13 mouse cellular contexts compared by ENCODE assay signal in genomic region chr3:60504775-60505430, GRCm38 (mm10). TPM values are rescaled to one million over a fixed set of nuclear protein-coding genes. Genes with fewer than 3 reads are reported as not detected.
DNase-seq lines count a peak whose midpoint lies in the region; ATAC-seq and TF ChIP-seq lines count a peak whose summit lies in the region.
"Had no signal": no experiment of that assay in that cellular context is flagged by ENCODE, and none has a peak within 500 bp of the region (broad histone marks: within the 10 kb centered on the region; RNA-seq: fewer than 3 reads in every experiment).

No protein-coding gene starts in this region.

- TF ChIP-seq CTCF in heart, adult 2 months (IDR thresholded peaks at IDR 0.05) = peak; percentile 24
- TF ChIP-seq CTCF in liver, embryonic 14.5 days (IDR thresholded peaks at IDR 0.05; ENCODE audit: low read depth) = no peak
- TF ChIP-seq CTCF in stomach, postnatal 0 days (IDR thresholded peaks at IDR 0.05; ENCODE audit: low read depth) = no peak

- ATAC-seq in megakaryocyte, adult 5-6 weeks (ENCODE audit: poor library complexity, severe bottlenecking) = no peak
- no peak for ATAC-seq in liver, embryonic 14.5 days (ENCODE audit: insufficient read depth)
- ATAC-seq in stomach, postnatal 0 days (ENCODE audit: low FRiP score, low TSS enrichment) = no peak
- no peak for ATAC-seq in hindbrain, embryonic 11.5 days (ENCODE audit: low FRiP score)
- no peak for ATAC-seq in midbrain, embryonic 15.5 days (replicated peaks)
- ATAC-seq: forebrain, embryonic 14.5 days had no signal

- no peaks in the 10 kb centered on the region for H3K9me3 ChIP-seq in megakaryocyte, embryonic 14.5 days
- no peaks in the 10 kb centered on the region for H3K9me3 ChIP-seq in liver, embryonic 14.5 days (ENCODE audit: control insufficient read depth, low read length)
- no peaks in the 10 kb centered on the region for H3K9me3 ChIP-seq in stomach, postnatal 0 days (ENCODE audit: control insufficient read depth, low read length)
- H3K9me3 ChIP-seq in hindbrain, embryonic 11.5 days (ENCODE audit: control insufficient read depth, low read length) = no peaks in the 10 kb centered on the region
- H3K9me3 ChIP-seq in midbrain, embryonic 15.5 days = no peaks in the 10 kb centered on the region
- H3K9me3 ChIP-seq: midbrain, embryonic 10.5 days; neural tube, embryonic 15.5 days had no signal

- peaks cover 27% of the 10 kb centered on the region for H3K4me1 ChIP-seq in heart, adult 2 months (ENCODE audit: control insufficient read depth, insufficient read depth, low read length)
- H3K4me1 ChIP-seq in megakaryocyte, embryonic 14.5 days = peaks cover 52% of the 10 kb centered on the region
- H3K4me1 ChIP-seq in liver, embryonic 14.5 days (replicated peaks; ENCODE audit: control insufficient read depth in 2 of 2, insufficient read depth in 2 of 2, low read length in 1 of 2) = peaks cover 20 to 26% of the 10 kb centered on the region in 2 experiments
- no peaks in the 10 kb centered on the region for H3K4me1 ChIP-seq in stomach, postnatal 0 days (replicated peaks; ENCODE audit: control insufficient read depth, insufficient read depth)
- no peaks in the 10 kb centered on the region for H3K4me1 ChIP-seq in hindbrain, embryonic 11.5 days (replicated peaks; ENCODE audit: control insufficient read depth, insufficient read depth, low read length)
- peaks cover 32% of the 10 kb centered on the region for H3K4me1 ChIP-seq in midbrain, embryonic 15.5 days

- TF ChIP-seq EP300 in heart, adult 2 months (IDR thresholded peaks at IDR 0.05; ENCODE audit: insufficient read depth, low read depth, low read length) = no peak
- no peak for TF ChIP-seq EP300 in liver, embryonic 14.5 days (IDR thresholded peaks at IDR 0.05; ENCODE audit: low read depth)
- no peak for TF ChIP-seq EP300 in stomach, postnatal 0 days (optimal IDR thresholded peaks at IDR 0.05)

- H3K36me3 ChIP-seq in heart, adult 2 months (ENCODE audit: control insufficient read depth, insufficient read depth, low read length) = peaks cover 49% of the 10 kb centered on the region
- peaks cover 55% of the 10 kb centered on the region for H3K36me3 ChIP-seq in megakaryocyte, embryonic 14.5 days (replicated peaks; ENCODE audit: low read length)
- H3K36me3 ChIP-seq in liver, embryonic 14.5 days (replicated peaks; ENCODE audit: control insufficient read depth, insufficient read depth, low read depth) = no peaks in the 10 kb centered on the region; the same call in 1 of the 2 replicates
- H3K36me3 ChIP-seq in stomach, postnatal 0 days (ENCODE audit: control insufficient read depth, insufficient read depth, low read length) = no peaks in the 10 kb centered on the region
- no peaks in the 10 kb centered on the region for H3K36me3 ChIP-seq in hindbrain, embryonic 11.5 days (ENCODE audit: control insufficient read depth, insufficient read depth, low read length)
- no peaks in the 10 kb centered on the region for H3K36me3 ChIP-seq in midbrain, embryonic 15.5 days (replicated peaks)
- H3K36me3 ChIP-seq: midbrain, embryonic 10.5 days; neural tube, embryonic 15.5 days had no signal

- H3K9ac ChIP-seq in heart, adult 2 months (ENCODE audit: low read depth, low read length) = peak overlapping the region; percentile 66; the same call in 1 of the 2 replicates
- 0 out of 2 replicates have a peak overlapping the region, but pooled peaks have one; percentile 28 for H3K9ac ChIP-seq in liver, embryonic 14.5 days (replicated peaks)
- no peak overlapping the region for H3K9ac ChIP-seq in stomach, postnatal 0 days (ENCODE audit: low read length)
- no peak overlapping the region for H3K9ac ChIP-seq in hindbrain, embryonic 11.5 days (ENCODE audit: low read depth, low read length)
- H3K9ac ChIP-seq in midbrain, embryonic 15.5 days = no peak overlapping the region
- H3K9ac ChIP-seq: neural tube, embryonic 15.5 days had no signal

- peak overlapping the region; percentile 84 for H3K4me3 ChIP-seq in heart, adult 2 months
- H3K4me3 ChIP-seq in megakaryocyte, embryonic 14.5 days (replicated peaks) = peak overlapping the region; percentile 98
- peak overlapping the region; percentile 17 to 22; a peak in 1 of 4 replicates for H3K4me3 ChIP-seq in liver, embryonic 14.5 days (ENCODE audit: insufficient read depth in 1 of 2, low read depth in 2 of 2, low read length in 2 of 2)
- no peak overlapping the region for H3K4me3 ChIP-seq in stomach, postnatal 0 days (ENCODE audit: low read depth, low read length)
- H3K4me3 ChIP-seq in hindbrain, embryonic 11.5 days (ENCODE audit: low read depth, low read length) = no peak overlapping the region
- no peak overlapping the region for H3K4me3 ChIP-seq in midbrain, embryonic 15.5 days
- H3K4me3 ChIP-seq: midbrain, embryonic 10.5 days; neural tube, embryonic 15.5 days had no signal

- DNase-seq in heart, adult 2 months = no peak
- no peak for DNase-seq in heart, postnatal 36 days
- DNase-seq in liver, embryonic 14.5 days (ENCODE audit: low read depth in 3 of 3, low spot score in 3 of 3) = no peak
- no peak for DNase-seq in stomach, postnatal 0 days (ENCODE audit: low spot score)
- no peak for DNase-seq in hindbrain, embryonic 11.5 days (ENCODE audit: low spot score)
- DNase-seq: kidney, postnatal 10 days had no signal

- intact Hi-C loops in heart, adult 2 months (cut with DNase I) = loop anchor here (5.0 kb wide), 4 partner anchors 77 to 497 kb away; partner anchors contain the start of gene P2ry1
- intact Hi-C loops in heart, postnatal 36 days (cut with DNase I) = loop anchor here (5.0 kb wide), 2 partner anchors 77 to 97 kb away; no protein-coding TSS in a partner anchor

- TF ChIP-seq POLR2A in heart, adult 2 months (IDR thresholded peaks at IDR 0.05; ENCODE audit: insufficient read depth, low read depth, low read length) = no peak

- H3K79me2 ChIP-seq in heart, adult 2 months (replicated peaks; ENCODE audit: control insufficient read depth, insufficient read depth, low read length) = peaks cover 10% of the 10 kb centered on the region

- no peaks in the 10 kb centered on the region for H3K27me3 ChIP-seq in heart, adult 2 months (ENCODE audit: control insufficient read depth, insufficient read depth, low read length)
- H3K27me3 ChIP-seq in megakaryocyte, embryonic 14.5 days (replicated peaks) = no peaks in the 10 kb centered on the region
- H3K27me3 ChIP-seq in liver, embryonic 14.5 days (ENCODE audit: control insufficient read depth, insufficient read depth, low read length) = no peaks in the 10 kb centered on the region
- no peaks in the 10 kb centered on the region for H3K27me3 ChIP-seq in stomach, postnatal 0 days (ENCODE audit: control insufficient read depth, insufficient read depth, low read length)
- no peaks in the 10 kb centered on the region for H3K27me3 ChIP-seq in hindbrain, embryonic 11.5 days (ENCODE audit: control insufficient read depth, insufficient read depth, low read length)
- no peaks in the 10 kb centered on the region for H3K27me3 ChIP-seq in midbrain, embryonic 15.5 days (replicated peaks)
- H3K27me3 ChIP-seq: neural tube, embryonic 15.5 days had no signal

- WGBS in heart, adult 2 months = 20% methylated on average over 5 of the region's 5 CpGs
- WGBS in liver, embryonic 14.5 days (ENCODE audit: insufficient replicate concordance) = 41% methylated on average over 5 of the region's 5 CpGs
- 29% methylated on average over 5 of the region's 5 CpGs for WGBS in stomach, postnatal 0 days
- 68% methylated on average over 5 of the region's 5 CpGs for WGBS in hindbrain, embryonic 11.5 days
- 74% methylated on average over 5 of the region's 5 CpGs for WGBS in midbrain, embryonic 15.5 days

- peak overlapping the region; percentile 96 for H3K4me2 ChIP-seq in liver, embryonic 14.5 days (ENCODE audit: low read depth)
- peak overlapping the region; percentile 21 for H3K4me2 ChIP-seq in stomach, postnatal 0 days (replicated peaks; ENCODE audit: low read depth)
- H3K4me2 ChIP-seq in hindbrain, embryonic 11.5 days (replicated peaks; ENCODE audit: low read depth, low read length) = no peak overlapping the region
- H3K4me2 ChIP-seq in midbrain, embryonic 15.5 days = no peak overlapping the region
- H3K4me2 ChIP-seq: neural tube, embryonic 15.5 days had no signal

- H3K27ac ChIP-seq in heart, adult 2 months = peak overlapping the region; percentile 100
- H3K27ac ChIP-seq in liver, embryonic 14.5 days = peak overlapping the region; percentile 1; the same call in 1 of the 2 replicates
- no peak overlapping the region for H3K27ac ChIP-seq in stomach, postnatal 0 days (replicated peaks)
- no peak overlapping the region for H3K27ac ChIP-seq in hindbrain, embryonic 11.5 days (ENCODE audit: low read depth, low read length)
- H3K27ac ChIP-seq in midbrain, embryonic 15.5 days = no peak overlapping the region
- H3K27ac ChIP-seq: left cerebral cortex, adult 2 months; midbrain, embryonic 10.5 days; neural tube, embryonic 15.5 days had no signal

RNA-seq across cellular contexts. Expression of gene Mbnl1, which starts 32.3 kb away (rescaled TPM):
- 100 to 1,000 TPM; 215 to 237 TPM for total RNA-seq in heart, adult 2 months (2021)
- 55.8 and 79.7 TPM in 2 replicates for polyA plus RNA-seq in heart, adult 2 months (2012; rRNA removed)
- 100 to 1,000 TPM; 195 to 217 TPM for total RNA-seq in heart, postnatal 36 days (2021)
- 20.3 and 35.3 TPM in 2 replicates for polyA plus RNA-seq in megakaryocyte, embryonic 14.5 days (2012; ENCODE audit: insufficient read depth, low replicate concordance)
- total RNA-seq in megakaryocyte, adult 5-6 weeks (2015) = 716 and 772 TPM in 2 replicates
- 1,073 and 1,122 TPM in 2 replicates for total RNA-seq in megakaryocyte, adult 5-6 weeks (2017)
- 30.2 and 32.9 TPM in 2 replicates for polyA plus RNA-seq in liver, embryonic 14.5 days (2012; rRNA removed)
- 128 and 149 TPM in 2 replicates for polyA plus RNA-seq in liver, embryonic 14.5 days (2014; fragmentation: Nextera tagmentation; extraction: Ambion mirVana)
- polyA plus RNA-seq in stomach, postnatal 0 days (2015; fragmentation: Nextera tagmentation; extraction: Ambion mirVana) = 56.0 and 59.7 TPM in 2 replicates
- polyA plus RNA-seq in hindbrain, embryonic 11.5 days (2014; fragmentation: Nextera tagmentation; extraction: Ambion mirVana) = 42.0 and 60.0 TPM in 2 replicates
- polyA plus RNA-seq in midbrain, embryonic 15.5 days (2015; fragmentation: Nextera tagmentation; extraction: Ambion mirVana) = 46.6 and 48.4 TPM in 2 replicates

Comparison
In these comparisons a context has a peak if more than half of its experiments do, and no peak if none do; other contexts are left out.
1. H3K27ac ChIP-seq: peak in heart, adult 2 months (single experiment) and liver, embryonic 14.5 days (single experiment); none in stomach, postnatal 0 days (single experiment), hindbrain, embryonic 11.5 days (single experiment) and midbrain, embryonic 15.5 days (single experiment).
2. H3K4me3 ChIP-seq: peak in heart, adult 2 months (single experiment), megakaryocyte, embryonic 14.5 days (single experiment) and liver, embryonic 14.5 days (2 of 2); none in stomach, postnatal 0 days (single experiment), hindbrain, embryonic 11.5 days (single experiment) and midbrain, embryonic 15.5 days (single experiment).
3. H3K9ac ChIP-seq: peak in heart, adult 2 months (single experiment) and liver, embryonic 14.5 days (single experiment); none in stomach, postnatal 0 days (single experiment), hindbrain, embryonic 11.5 days (single experiment) and midbrain, embryonic 15.5 days (single experiment).
4. H3K4me2 ChIP-seq: peak in liver, embryonic 14.5 days (single experiment) and stomach, postnatal 0 days (single experiment); none in hindbrain, embryonic 11.5 days (single experiment) and midbrain, embryonic 15.5 days (single experiment).